Mouse (Mus musculus) left cerebral cortex, adult 18-20 months (tissue): ENCODE results near the gene Wdr45. TPM values are rescaled to one million over a fixed set of nuclear protein-coding genes. Genes with fewer than 3 reads are reported as not detected.
"Not testable (repeated sequence)": the region's sequence is repeated elsewhere in the genome, so short reads cannot be mapped to it uniquely, and the experiment has no call there.

Experiments used
- DNase-seq, 2 experiments: peaks; one replicate each; pipeline ENCODE4 v3.0.0; 2021 to 2022; ENCODE audit warnings: low spot score in 2 of 2, mixed read lengths in 1 of 2
- long read RNA-seq, 2 experiments: library from polyadenylated mRNA; stranded (forward); transcript quantifications; one replicate each; pipeline ENCODE4 v2.0.0; 2021
- total RNA-seq, 2 experiments: library from RNA; stranded (reverse); gene quantifications; 2 replicates each; pipeline ENCODE4 v1.2.3; 2021

Wdr45 gene
- total RNA-seq: 10 to 100 TPM; 55.8 to 56.1 TPM
- long read RNA-seq, experiment 1, transcript Wdr45-201 (11 exons, 1,609 nt): major isoform, 5 of 25 reads
- long read RNA-seq, experiment 1, partial matches to known transcripts: 2 of 25 reads
- long read RNA-seq, experiment 1, other reads (novel, unspliced or antisense): 13 of 25 reads
- long read RNA-seq, experiment 2, transcript Wdr45-201 (11 exons, 1,609 nt): major isoform, 10 of 15 reads
- long read RNA-seq, experiment 2, partial matches to known transcripts: 0 of 15 reads
- long read RNA-seq, experiment 2, other reads (novel, unspliced or antisense): 4 of 15 reads

GRCm38 (mm10) chrX:7714135-7714899, at the start of gene Wdr45:
Wdr45 (plus strand) TSS chrX:7714333.
- peak; percentile 86 to 92 for DNase-seq

GRCm38 (mm10) chrX:7664791-7665190, 49.3 kb upstream of the Wdr45 start:
- DNase-seq: no peak

GRCm38 (mm10) chrX:7665739-7666502, 48.2 kb upstream of the Wdr45 start:
- DNase-seq: no peak

- DNase-seq: peak in 1 of 2 experiments; percentile 12
These were observed 43.7 kb upstream of the Wdr45 start for GRCm38 (mm10) chrX:7670390-7670881.

- DNase-seq: peak in 1 of 2 experiments; percentile 6
These were observed 43.1 kb upstream of the Wdr45 start, which contains the start of gene Plp2 for GRCm38 (mm10) chrX:7670921-7671623. Plp2 (minus strand) TSS chrX:7671390.

GRCm38 (mm10) chrX:7672739-7673138, 41.4 kb upstream of the Wdr45 start:
- no peak for DNase-seq

- DNase-seq: no peak
These were observed 40.4 kb upstream of the Wdr45 start for GRCm38 (mm10) chrX:7673578-7674281.

GRCm38 (mm10) chrX:7674284-7675000, 39.7 kb upstream of the Wdr45 start:
- DNase-seq: peak in 1 of 2 experiments; percentile 15

GRCm38 (mm10) chrX:7675001-7675380, 39.1 kb upstream of the Wdr45 start:
- DNase-seq: no peak

- DNase-seq: no peak
These were observed 35.1 kb upstream of the Wdr45 start for GRCm38 (mm10) chrX:7678986-7679385.

GRCm38 (mm10) chrX:7679405-7680056, 34.6 kb upstream of the Wdr45 start:
- peak; percentile 82 to 85 for DNase-seq

GRCm38 (mm10) chrX:7680057-7680412, 34.1 kb upstream of the Wdr45 start:
- DNase-seq: no peak

- no peak for DNase-seq
These were observed 33.3 kb upstream of the Wdr45 start, which contains the start of gene Magix for GRCm38 (mm10) chrX:7680864-7681263. Magix (minus strand) TSS chrX:7681251.

GRCm38 (mm10) chrX:7688321-7688720, 25.8 kb upstream of the Wdr45 start:
- DNase-seq: no peak

GRCm38 (mm10) chrX:7690486-7690885, 23.6 kb upstream of the Wdr45 start:
- no peak for DNase-seq

- peak in 1 of 2 experiments; percentile 34 for DNase-seq
These were observed 21.3 kb upstream of the Wdr45 start for GRCm38 (mm10) chrX:7692862-7693261.

GRCm38 (mm10) chrX:7696520-7696919, 17.6 kb upstream of the Wdr45 start:
- DNase-seq: no peak

- DNase-seq: peak; percentile 71 to 81
These were observed 17.2 kb upstream of the Wdr45 start, which contains the start of gene Gpkow for GRCm38 (mm10) chrX:7696954-7697381. Gpkow (plus strand) TSS chrX:7697131.

GRCm38 (mm10) chrX:7713764-7714134, 384 bp upstream of the Wdr45 start:
- not testable (repeated sequence) for DNase-seq
